Mouse (Mus musculus) lung, adult 2 months (tissue): ENCODE results near the gene Rwdd3. TPM values are rescaled to one million over a fixed set of nuclear protein-coding genes. Genes with fewer than 3 reads are reported as not detected.

Source experiments
- DNase-seq: peaks from one replicate; pipeline ENCODE4 v3.0.0; 2022
- H3K4me1 ChIP-seq: fragments of 200-500 bp; 2 replicates; pipeline ENCODE4 v1.6.1; 2011; ENCODE audit warnings: low read length; ENCODE audit not compliant: control insufficient read depth, insufficient read depth
- H3K4me3 ChIP-seq: fragments of 200-500 bp; replicated peaks from 2 replicates; pipeline ENCODE3; 2011; ENCODE audit warnings: low read depth, mild to moderate bottlenecking, control low read depth, low read length; ENCODE audit errors: extremely low read depth
- CTCF ChIP-seq: fragments of 200-500 bp; IDR thresholded peaks from 2 replicates; pipeline ENCODE4 v1.5.1; 2011; ENCODE audit warnings: mild to moderate bottlenecking, low read length, control low read depth; ENCODE audit not compliant: insufficient read depth
- POLR2A ChIP-seq: fragments of 200-500 bp; IDR thresholded peaks from 2 replicates; pipeline ENCODE4 v1.6.1; 2011; ENCODE audit warnings: low read depth, mild to moderate bottlenecking, control low read depth, low read length, borderline replicate concordance; ENCODE audit errors: extremely low read depth
- WGBS: fragments of 180-500 bp; shearing (Covaris S2); methylation state at CpG from one replicate; pipeline ENCODE4 v1.1.7; 2018; 5-methylcytosine and 5-hydroxymethylcytosine counted together
- polyA plus RNA-seq: library from polyadenylated mRNA; depleted of rRNA; stranded (reverse); fragments of >200 nt; gene quantifications from 2 replicates; pipeline ENCODE4 v1.2.3, GENCODE M21; 2012; rRNA removed

Rwdd3 gene
- polyA plus RNA-seq, result 1.6 and 3.3 TPM in 2 replicates

GRCm38 (mm10) chr3:121171243-121171871, at the start of gene Rwdd3:
Gene Rwdd3 (minus strand): TSS chr3:121171695.
- peak; percentile 15; the same call in 1 of the 2 replicates for TF ChIP-seq POLR2A
- TF ChIP-seq CTCF, result 0 out of 2 replicates have a peak, but pooled peaks have one; percentile 11
- peak; percentile 87 for DNase-seq
- H3K4me3 ChIP-seq, result peak within 1 kb of the TSS; percentile 92
- under 1% methylated on average over 39 of the region's 40 CpGs for WGBS
- no peaks in the 10 kb centered on the region; the same call in 1 of the 2 replicates for H3K4me1 ChIP-seq

- Histone ChIP-seq H3K4me3 (no peak overlapping the region), H3K4me1 (no peaks in the 10 kb centered on the region)
- no peak for DNase-seq
- TF ChIP-seq POLR2A (no peak), CTCF (no peak)
- 77% methylated on average over 6 of the region's 6 CpGs for WGBS
Measured at GRCm38 (mm10) chr3:121217011-121217410, 45.5 kb upstream of the Rwdd3 start.

- DNase-seq, result no peak
- H3K4me1 ChIP-seq, result no peaks in the 10 kb centered on the region
- 72% methylated on average over 3 of the region's 3 CpGs for WGBS
Measured at GRCm38 (mm10) chr3:121213501-121213900, 42.0 kb upstream of the Rwdd3 start.

GRCm38 (mm10) chr3:121212156-121212555, 40.7 kb upstream of the Rwdd3 start:
- Histone ChIP-seq H3K4me3 (no peak overlapping the region), H3K4me1 (no peaks in the 10 kb centered on the region)
- TF ChIP-seq POLR2A (no peak), CTCF (no peak)
- DNase-seq, result no peak
- 44% methylated on average over 1 of the region's 1 CpGs for WGBS

More at GRCm38 (mm10) chr3:121213501-121213900, 42.0 kb upstream of the Rwdd3 start:
- H3K4me3 ChIP-seq, result no peak overlapping the region
- TF ChIP-seq POLR2A (no peak), CTCF (no peak)

GRCm38 (mm10) chr3:121208994-121209393, 37.5 kb upstream of the Rwdd3 start:
- no peak for DNase-seq
- no peaks in the 10 kb centered on the region for H3K4me1 ChIP-seq
- WGBS, result 86% methylated on average over 5 of the region's 5 CpGs
- TF ChIP-seq POLR2A (no peak), CTCF (no peak)
- H3K4me3 ChIP-seq, result no peak overlapping the region

- no peak for TF ChIP-seq POLR2A
- no peak for TF ChIP-seq CTCF
Measured at GRCm38 (mm10) chr3:121206202-121206882, 34.8 kb upstream of the Rwdd3 start.

GRCm38 (mm10) chr3:121202638-121203037, 31.1 kb upstream of the Rwdd3 start:
- no peak for DNase-seq
- Histone ChIP-seq H3K4me3 (no peak overlapping the region), H3K4me1 (no peaks in the 10 kb centered on the region)
- WGBS, result 81% methylated on average over 2 of the region's 2 CpGs
- TF ChIP-seq CTCF (no peak), POLR2A (no peak)

More at GRCm38 (mm10) chr3:121206202-121206882, 34.8 kb upstream of the Rwdd3 start:
- H3K4me1 ChIP-seq, result no peaks in the 10 kb centered on the region
- no peak overlapping the region for H3K4me3 ChIP-seq
- WGBS, result 89% methylated on average over 19 of the region's 19 CpGs
- no peak for DNase-seq

- no peak for TF ChIP-seq POLR2A
- WGBS, result 35% methylated on average over 11 of the region's 11 CpGs
- Histone ChIP-seq H3K4me3 (no peak overlapping the region), H3K4me1 (no peaks in the 10 kb centered on the region)
- no peak for DNase-seq
Measured at GRCm38 (mm10) chr3:121201012-121201747, 29.7 kb upstream of the Rwdd3 start.

- WGBS, result 73% methylated on average over 2 of the region's 2 CpGs
- DNase-seq, result no peak
- no peak overlapping the region for H3K4me3 ChIP-seq
- H3K4me1 ChIP-seq, result peaks cover 3% of the 10 kb centered on the region; the same call in 1 of the 2 replicates
- no peak for TF ChIP-seq CTCF
Measured at GRCm38 (mm10) chr3:121189199-121189598, 17.7 kb upstream of the Rwdd3 start.
